Comparison of ENCODE assay signal across 10 mouse cellular contexts in the genomic region with DNA sequence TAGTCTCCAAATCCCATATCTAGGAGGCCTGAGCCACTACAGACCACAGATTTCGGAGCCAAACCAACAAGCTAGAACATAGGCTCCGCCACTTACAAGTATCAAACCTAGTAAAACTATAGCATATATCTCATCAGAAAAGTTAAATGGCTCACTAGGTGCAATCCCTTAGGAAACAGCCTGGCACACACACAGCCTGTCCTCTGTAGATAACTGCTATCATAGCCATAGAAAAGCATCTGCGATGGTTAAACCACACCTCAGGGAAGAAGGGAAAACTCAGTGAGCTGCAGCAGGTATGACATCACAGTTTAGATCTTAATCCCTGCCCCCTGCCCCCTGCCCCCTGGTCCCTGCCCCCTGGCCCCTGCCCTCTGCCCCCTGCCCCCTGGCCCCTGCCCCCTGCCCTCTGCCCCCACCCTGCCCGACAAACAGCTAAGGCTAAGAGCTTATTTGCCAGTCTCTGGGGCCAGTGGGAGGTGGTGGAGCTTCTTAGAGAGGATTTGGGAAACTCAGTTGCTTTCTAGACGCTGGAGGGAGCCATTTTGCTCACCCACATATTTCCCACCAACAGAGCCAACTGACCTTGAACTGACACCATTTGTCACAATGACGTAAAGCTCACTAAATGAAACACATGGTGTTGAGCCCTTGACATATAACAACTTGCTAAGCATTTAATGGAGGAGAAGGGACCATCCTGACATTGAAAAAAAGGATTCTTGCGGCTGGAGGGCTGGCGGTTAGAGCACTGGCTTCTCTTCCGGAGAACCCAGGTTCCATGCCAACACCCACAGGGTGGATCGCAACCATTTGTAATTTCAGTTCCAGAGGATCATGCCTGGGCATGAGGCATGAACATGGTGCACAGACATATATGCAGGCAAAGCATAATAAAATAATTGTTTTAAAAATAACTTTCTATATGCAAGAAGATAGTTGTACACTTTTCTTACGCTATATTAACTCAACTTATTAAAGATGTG. TPM values are rescaled to one million over a fixed set of nuclear protein-coding genes. Genes with fewer than 3 reads are reported as not detected.
DNase-seq lines count a peak whose midpoint lies in the region; ATAC-seq and TF ChIP-seq lines count a peak whose summit lies in the region.
"Had no signal": no experiment of that assay in that cellular context is flagged by ENCODE, and none has a peak within 500 bp of the region (broad histone marks: within the 10 kb centered on the region; RNA-seq: fewer than 3 reads in every experiment).

No protein-coding gene starts in this region.

- H3K4me3 ChIP-seq in kidney, postnatal 0 days (replicated peaks; ENCODE audit: low read depth, low read length) = no peak overlapping the region

- no peaks in the 10 kb centered on the region for H3K27me3 ChIP-seq in kidney, postnatal 0 days (ENCODE audit: insufficient read depth, low read length)

- H3K9me3 ChIP-seq in kidney, postnatal 0 days (replicated peaks; ENCODE audit: low read length) = no peaks in the 10 kb centered on the region

- H3K4me1 ChIP-seq in kidney, postnatal 0 days (replicated peaks; ENCODE audit: insufficient read depth, low read length) = no peaks in the 10 kb centered on the region; the same call in 1 of the 2 replicates

- no peak overlapping the region for H3K4me2 ChIP-seq in kidney, postnatal 0 days (ENCODE audit: low read length)

- peak; percentile 55 to 61 for DNase-seq in cerebellum, postnatal 14 days
- DNase-seq in cerebellum, adult 11-12 months = no peak
- DNase-seq in kidney, postnatal 0 days (ENCODE audit: low spot score) = peak; percentile 71
- DNase-seq in kidney, postnatal 25 days = no peak
- no peak for DNase-seq in right cerebral cortex, adult 2 months (ENCODE audit: low spot score in 2 of 2)
- no peak for DNase-seq in thymus, postnatal 14 days

- H3K36me3 ChIP-seq in kidney, postnatal 0 days (ENCODE audit: insufficient read depth, low read length) = 0 out of 2 replicates have a peak, but pooled peaks cover 4% of the 10 kb centered on the region

- no peak for ATAC-seq in kidney, postnatal 0 days (replicated peaks; ENCODE audit: low FRiP score, low read depth)
- ATAC-seq in erythroblast, adult 5-6 weeks (replicated peaks; ENCODE audit: low FRiP score, poor library complexity, severe bottlenecking) = 0 out of 2 replicates have a peak, but pooled peaks have one; percentile 47
- ATAC-seq in megakaryocyte progenitor cell, adult 5-6 weeks (replicated peaks; ENCODE audit: poor library complexity) = peak; percentile 76
- ATAC-seq: forebrain, embryonic 16.5 days had no signal

- WGBS in kidney, postnatal 0 days = 65% methylated on average over 11 of the region's 11 CpGs

- peak; percentile 30; the same call in 1 of the 2 replicates for TF ChIP-seq CTCF in kidney, postnatal 0 days (IDR thresholded peaks at IDR 0.05; ENCODE audit: low read depth)

- H3K9ac ChIP-seq in kidney, postnatal 0 days (ENCODE audit: low read depth, low read length) = no peak overlapping the region

- 0 out of 2 replicates have a peak overlapping the region, but pooled peaks have one; percentile 2 for H3K27ac ChIP-seq in kidney, postnatal 0 days
- H3K27ac ChIP-seq: macrophage had no signal

RNA-seq across cellular contexts. Expression of a gene that starts 58.3 kb away (rescaled TPM):
- 44.4 and 50.6 TPM in 2 replicates for polyA plus RNA-seq in kidney, postnatal 0 days (2015; fragmentation: Nextera tagmentation; extraction: Ambion mirVana)
- 1.3 and 13.0 TPM in 2 replicates for total RNA-seq in erythroblast, adult 5-6 weeks (2015; ENCODE audit: low replicate concordance)
- total RNA-seq in erythroblast, adult 5-6 weeks (2017; ENCODE audit: low replicate concordance) = 4.6 and 12.2 TPM in 2 replicates
- total RNA-seq in megakaryocyte progenitor cell, adult 5-6 weeks (2015) = 20.9 and 23.3 TPM in 2 replicates
- total RNA-seq in megakaryocyte progenitor cell, adult 5-6 weeks (2017) = 20.6 and 29.3 TPM in 2 replicates

Comparison
In these comparisons a context has a peak if more than half of its experiments do, and no peak if none do; other contexts are left out.
1. DNase-seq: peak in cerebellum, postnatal 14 days (2 of 2) and kidney, postnatal 0 days (single experiment); none in cerebellum, adult 11-12 months (single experiment), kidney, postnatal 25 days (0 of 2), right cerebral cortex, adult 2 months (0 of 2) and thymus, postnatal 14 days (single experiment).